Mouse (Mus musculus) heart, adult 8-10 months (tissue): ENCODE measurements at regions not wholly inside any gene's neighbourhood (a gene's known extent, or its start where the extent isn't known, plus 50 kb on each side); places are given as distances from the start of the nearest gene placed in this dataset.
"Not testable (repeated sequence)": the region's sequence is repeated elsewhere in the genome, so short reads cannot be mapped to it uniquely, and the experiment has no call there.

Source experiments
- DNase-seq: peaks from one replicate; pipeline ENCODE4 v3.0.0; 2022; ENCODE audit warnings: low spot score

DNA sequence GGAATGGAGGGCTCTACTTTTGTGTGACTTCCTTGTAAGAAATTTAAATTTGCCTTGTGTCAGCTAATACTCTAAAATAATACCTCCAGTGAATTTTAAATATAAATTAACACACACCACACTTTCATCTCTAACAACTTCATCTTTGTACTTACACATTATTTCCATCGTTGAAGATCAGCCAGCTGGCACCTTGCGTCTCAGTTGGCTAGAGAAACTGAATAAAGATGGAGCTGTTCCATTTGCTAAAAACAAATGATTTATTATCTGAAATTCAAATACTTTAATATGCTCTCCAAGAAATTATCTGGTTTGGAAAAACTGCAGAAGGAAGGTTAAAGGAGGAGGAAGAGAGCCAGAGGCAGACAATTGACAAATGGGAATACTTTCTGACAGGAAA lies 122.0 kb upstream of the Gm11096 start:
- no peak for DNase-seq

DNA sequence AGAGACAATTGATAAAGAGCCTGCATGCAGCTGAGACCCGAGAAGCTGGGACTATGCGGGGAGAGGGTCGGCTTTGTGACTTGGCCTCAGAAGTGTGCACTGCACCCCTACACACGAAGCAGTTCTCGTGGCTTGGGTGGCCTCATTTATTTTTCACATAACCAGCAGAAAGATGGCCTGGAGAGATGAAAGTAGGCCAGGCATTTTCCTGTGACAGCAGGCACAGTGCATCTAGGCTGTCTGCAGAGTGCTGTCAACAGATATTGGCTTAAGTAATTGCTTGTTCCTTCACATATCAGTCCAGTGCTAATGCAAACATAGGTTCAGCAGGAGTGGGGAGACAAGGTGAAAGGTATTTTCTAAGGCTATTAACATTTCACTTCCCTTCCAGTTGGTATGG lies 124.9 kb upstream of the Gm11096 start:
- no peak for DNase-seq

DNA sequence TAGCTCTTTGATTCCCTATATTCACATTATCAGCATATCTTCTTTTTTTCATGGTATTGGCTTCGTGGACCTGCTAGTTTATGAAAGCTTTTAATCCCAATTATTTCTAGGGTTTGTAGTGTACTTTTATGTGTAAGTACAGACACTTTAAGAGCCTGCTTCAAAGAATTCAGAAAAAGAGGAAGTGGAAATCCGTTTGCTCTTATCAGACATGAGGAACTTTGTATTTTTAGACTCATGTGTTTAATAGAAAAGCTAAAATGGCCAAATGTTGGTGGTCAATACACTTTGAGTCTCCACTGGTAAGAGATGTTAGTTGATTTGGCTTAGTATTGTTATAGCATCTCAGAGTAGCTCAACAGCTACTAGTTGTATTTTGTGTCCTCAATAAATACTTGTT lies 135.7 kb upstream of the Gm11096 start:
- DNase-seq = no peak

- DNase-seq = no peak
Measured at GRCm38 (mm10) chr17:81304574-81304973, 137.0 kb upstream of the Gm11096 start.

DNA sequence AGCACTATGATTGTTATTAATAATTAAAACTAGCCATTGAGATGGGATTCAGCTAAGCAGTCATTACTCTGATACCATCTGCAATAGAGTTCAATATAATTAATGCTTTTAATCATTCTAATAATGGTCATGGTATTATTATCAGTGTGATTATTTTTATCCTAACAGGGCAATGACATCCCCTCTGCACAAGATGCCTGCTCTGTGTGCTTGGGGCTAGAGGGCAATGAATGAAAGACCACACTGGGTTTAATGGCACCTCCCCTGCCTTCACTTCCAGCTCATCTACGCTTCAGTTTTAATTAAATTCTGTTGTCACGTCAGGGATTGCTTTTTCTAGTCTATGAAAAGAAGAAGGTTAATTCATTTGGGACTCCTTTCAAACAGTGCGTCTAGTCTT lies 139.1 kb upstream of the Gm11096 start:
- DNase-seq = no peak

DNA sequence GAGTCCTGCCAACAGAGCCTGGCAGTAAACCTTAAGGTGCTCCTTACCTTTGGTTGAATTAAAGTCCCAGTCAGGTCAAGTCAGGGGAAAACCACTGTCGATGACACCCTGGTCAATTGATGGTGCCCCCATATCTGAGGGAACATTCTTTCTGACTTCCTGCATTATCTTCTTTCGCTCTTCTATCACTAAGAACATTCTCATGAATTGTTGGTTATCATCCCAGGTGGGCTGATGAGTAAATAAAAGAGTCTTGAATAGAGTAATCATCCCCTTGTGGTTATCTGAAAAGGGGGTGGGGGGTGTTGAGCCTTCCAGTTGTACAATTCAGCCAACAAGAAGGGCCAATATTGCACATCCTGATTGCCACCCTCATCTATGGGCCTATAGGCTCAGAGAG lies 149.7 kb upstream of the Gm11096 start:
- DNase-seq = no peak

- DNase-seq = no peak
Measured at GRCm38 (mm10) chr17:81282543-81282942, 159.0 kb upstream of the Gm11096 start.

- no peak for DNase-seq
Measured at GRCm38 (mm10) chr17:81270235-81270634, 171.3 kb upstream of the Gm11096 start.

GRCm38 (mm10) chr17:81261957-81262356 lies 179.6 kb upstream of the Gm11096 start:
- peak; percentile 27 for DNase-seq

GRCm38 (mm10) chr17:81260036-81260435 lies 181.5 kb upstream of the Gm11096 start:
- no peak for DNase-seq

DNA sequence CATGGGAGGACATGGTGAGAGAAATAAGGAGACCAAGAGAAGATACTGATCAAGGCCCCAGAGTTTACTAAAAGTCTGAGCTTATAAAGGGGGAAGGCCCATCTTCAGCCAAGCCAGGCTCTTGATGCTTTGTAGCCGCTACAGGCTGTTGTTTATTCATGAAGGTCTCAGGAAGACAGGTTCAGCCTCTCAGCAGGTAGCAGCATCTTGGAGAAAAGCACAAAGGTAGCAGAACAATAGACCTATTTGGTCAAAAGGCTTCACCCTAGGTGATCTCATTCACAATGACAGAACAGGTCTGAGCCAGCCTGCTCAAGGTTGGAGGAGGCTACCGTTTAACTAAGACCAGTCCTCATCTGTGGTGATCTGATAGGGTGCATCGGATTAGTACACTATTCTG lies 185.5 kb upstream of the Gm11096 start:
- DNase-seq = no peak

DNA sequence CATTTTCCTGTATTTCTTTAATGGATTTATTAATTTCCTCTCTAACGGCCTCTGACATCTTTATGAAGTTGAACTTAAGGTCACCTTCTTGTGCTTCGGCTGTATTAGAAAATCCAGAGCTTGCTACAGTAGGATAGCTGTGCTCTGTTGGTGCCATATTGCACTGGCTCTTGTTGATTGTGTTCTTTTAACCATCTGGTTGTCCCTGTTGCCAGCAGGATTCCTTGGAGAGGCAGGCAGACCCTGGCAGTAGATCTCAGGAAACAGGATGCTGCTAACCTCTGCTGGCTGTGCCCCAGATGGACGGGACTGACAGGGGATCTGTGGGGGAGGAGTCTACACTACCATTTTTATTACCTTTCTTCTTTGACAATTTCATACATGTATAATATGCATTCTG lies 185.9 kb upstream of the Thumpd2 start:
- no peak for DNase-seq

- DNase-seq = no peak
Measured at GRCm38 (mm10) chr17:81246156-81246555, 181.3 kb upstream of the Thumpd2 start.

DNA sequence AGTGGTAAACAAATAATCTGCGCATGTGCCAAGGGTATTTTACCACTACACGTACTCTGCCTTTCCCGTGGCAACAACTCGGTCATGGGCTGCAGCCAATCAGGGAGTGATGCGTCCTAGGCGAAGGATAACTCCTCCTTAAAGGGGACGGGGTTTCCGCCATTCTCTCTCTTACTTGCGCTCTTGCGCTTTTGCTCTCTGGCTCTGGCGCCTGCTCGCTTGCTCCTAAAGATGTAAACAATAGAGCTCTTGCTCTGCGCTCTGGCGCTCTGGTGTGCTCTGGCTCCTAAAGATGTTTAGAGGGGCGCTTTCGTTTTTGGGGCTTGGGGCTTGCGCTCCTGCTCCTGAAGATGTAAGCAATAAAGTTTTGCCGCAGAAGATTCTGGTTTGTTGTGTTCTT lies 166.9 kb upstream of the Thumpd2 start:
- not testable (repeated sequence) for DNase-seq

GRCm38 (mm10) chr17:81225281-81225680 lies 160.4 kb upstream of the Thumpd2 start:
- DNase-seq = no peak

- DNase-seq = no peak
Measured at GRCm38 (mm10) chr17:81221436-81221835, 156.6 kb upstream of the Thumpd2 start.

DNA sequence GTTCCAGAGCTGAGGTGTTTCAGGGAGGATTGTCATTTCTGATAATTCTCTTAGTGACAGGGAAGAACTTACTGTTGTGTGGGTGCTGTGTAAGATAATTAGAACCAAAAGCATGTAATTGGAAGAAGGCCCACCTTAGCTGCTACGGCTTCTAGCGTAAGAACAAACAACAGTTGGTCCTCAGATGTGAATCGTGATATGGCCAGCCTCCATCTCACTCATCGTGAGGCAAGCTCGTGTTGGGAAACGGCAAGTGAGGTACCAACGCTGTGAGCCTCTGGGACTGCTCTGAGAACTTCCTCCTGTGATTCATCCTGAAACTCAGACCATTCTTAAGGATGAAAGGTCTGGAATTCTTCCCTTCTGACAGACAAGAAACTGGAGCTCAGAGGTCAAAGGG lies 150.0 kb upstream of the Thumpd2 start:
- DNase-seq = no peak

GRCm38 (mm10) chr17:81212043-81212442 lies 147.2 kb upstream of the Thumpd2 start:
- no peak for DNase-seq

- DNase-seq = no peak
Measured at GRCm38 (mm10) chr17:81210389-81210788, 145.5 kb upstream of the Thumpd2 start.

GRCm38 (mm10) chr17:81209323-81209722 lies 144.4 kb upstream of the Thumpd2 start:
- no peak for DNase-seq

DNA sequence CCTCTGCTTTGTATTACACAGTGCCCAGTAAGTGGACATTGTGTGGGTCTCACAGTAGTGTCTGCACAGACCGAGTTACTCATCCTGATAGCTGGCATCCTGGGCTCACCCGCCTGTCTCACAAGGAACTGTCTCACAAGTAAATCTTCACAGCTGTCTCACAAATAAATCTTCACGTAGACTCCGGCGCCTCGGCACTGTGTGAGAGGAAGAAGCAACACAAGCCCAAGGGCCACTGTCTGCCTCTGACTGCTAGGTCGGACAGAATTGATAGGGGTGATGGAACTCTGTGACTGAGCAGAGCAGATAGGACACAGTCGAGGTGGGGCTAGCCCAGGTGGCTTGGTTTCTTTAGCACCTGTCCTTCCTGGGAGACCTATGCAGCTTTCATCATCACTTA lies 136.2 kb upstream of the Thumpd2 start:
- DNase-seq = no peak

GRCm38 (mm10) chr17:81194006-81194405 lies 129.1 kb upstream of the Thumpd2 start:
- no peak for DNase-seq

- peak; percentile 42 for DNase-seq
Measured at GRCm38 (mm10) chr17:81193230-81193871, 128.5 kb upstream of the Thumpd2 start.

DNA sequence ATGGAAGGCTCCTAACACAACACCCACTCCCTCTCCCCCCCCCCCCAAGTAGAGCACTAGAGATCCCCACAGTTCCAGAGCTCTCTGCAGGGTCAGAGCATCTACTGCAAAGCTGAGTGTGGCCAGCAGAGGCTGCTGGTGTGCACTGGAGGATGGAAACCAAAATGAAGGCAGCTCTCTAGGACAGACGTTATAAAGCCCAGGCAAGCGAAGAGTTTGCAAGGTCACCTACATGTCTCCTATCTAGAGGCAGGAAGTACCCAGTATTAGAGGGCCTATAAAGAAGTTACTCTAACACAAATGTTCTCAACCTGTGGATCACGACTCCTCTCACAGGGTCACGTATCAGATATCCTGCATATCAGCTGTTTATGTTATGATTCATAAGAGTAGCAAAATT lies 125.1 kb upstream of the Thumpd2 start:
- DNase-seq = no peak
